Mouse (Mus musculus) duodenum, adult 2 months (tissue): ENCODE measurements around the gene Gm6793. TPM values are rescaled to one million over a fixed set of nuclear protein-coding genes. Genes with fewer than 3 reads are reported as not detected.

ENCODE experiments used
- polyA plus RNA-seq: library from polyadenylated mRNA; depleted of rRNA; stranded (reverse); fragments of >200 nt; gene quantifications from 2 replicates; pipeline ENCODE4 v1.2.3, GENCODE M21; 2012; ENCODE audit warnings: low replicate concordance; rRNA removed

Gene Gm6793
- polyA plus RNA-seq = not detected in 2 replicates

GRCm38 (mm10) chr8:112014936-112015335 lies at the start of gene Gm6793:
Gene Gm6793, minus strand, starts transcription at chr8:112015036.

GRCm38 (mm10) chr8:112010997-112011815 lies 3.6 kb downstream of the Gm6793 start, which contains the start of the genes Kars and Terf2ip:
Gene Kars, minus strand, starts transcription at chr8:112011323.
Gene Terf2ip, plus strand, starts transcription at chr8:112011398.

GRCm38 (mm10) chr8:111992013-111992702 lies 22.7 kb downstream of the Gm6793 start, which contains the start of gene Adat1:
Gene Adat1, minus strand, starts transcription at chr8:111992302.

Other genes with a start within 250 kb of the Gm6793 start
- 0.20 and 0.54 TPM in 2 replicates for gene Cfdp1, start 160.7 kb downstream of the Gm6793 start, polyA plus RNA-seq
- gene Tmem170, start 138.3 kb downstream of the Gm6793 start, polyA plus RNA-seq = 2.4 and 5.3 TPM in 2 replicates
- gene Chst5, start 104.6 kb downstream of the Gm6793 start, polyA plus RNA-seq = 0.15 and 0.17 TPM in 2 replicates
- gene Tmem231, start 81.2 kb downstream of the Gm6793 start, polyA plus RNA-seq = 0.92 and 1.2 TPM in 2 replicates
- 8.8 and 11.4 TPM in 2 replicates for gene Gabarapl2, start 74.3 kb downstream of the Gm6793 start, polyA plus RNA-seq
- 0.52 and 1.1 TPM in 2 replicates for gene Adat1, start 22.7 kb downstream of the Gm6793 start, polyA plus RNA-seq
- 19.8 and 22.3 TPM in 2 replicates for gene Kars, start 3.7 kb downstream of the Gm6793 start, polyA plus RNA-seq
- 4.5 and 5.8 TPM in 2 replicates for gene Terf2ip, start 3.6 kb downstream of the Gm6793 start, polyA plus RNA-seq